Mouse (Mus musculus) inflammation-experienced regulatory T-cells, adult 6 months (primary cell): Measurements from ENCODE around the gene Rnf114. TPM values are rescaled to one million over a fixed set of nuclear protein-coding genes. Genes with fewer than 3 reads are reported as not detected.
A peak's percentile ranks its signal among the peaks of the same experiment; 100 is the strongest.

Experiments
- ATAC-seq: one replicate; pipeline ENCODE4 v1.8.0; 2017
- polyA plus RNA-seq, 3 experiments: library from polyadenylated mRNA; unstranded; fragments of 100-300 nt; shearing (Covaris generic); gene quantifications; one replicate each; pipeline ENCODE4 v1.2.1; 2017

Rnf114 gene
- polyA plus RNA-seq, 3 experiments from 2014 or later, result 145 to 194 (median 193) TPM

DNA sequence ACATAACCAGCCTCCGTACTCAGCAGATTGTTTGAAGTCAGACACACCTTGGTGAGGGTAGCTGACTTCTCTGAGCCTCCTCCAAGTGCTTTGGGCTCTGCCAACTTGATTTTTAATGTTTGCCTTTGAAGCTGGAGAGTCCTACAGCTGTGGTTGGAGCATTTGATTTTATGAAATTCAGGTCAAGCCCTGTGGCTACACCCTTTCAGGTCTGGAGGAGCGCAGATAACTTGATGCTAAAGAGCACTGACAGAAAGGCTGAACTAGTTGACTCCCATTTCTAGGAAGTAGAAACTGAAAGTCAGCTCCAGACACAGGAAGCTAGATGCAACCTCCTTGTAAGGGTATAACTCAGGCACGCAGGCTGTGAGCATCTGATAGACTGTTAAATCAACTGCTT lies 12.7 kb downstream of the Rnf114 start:
- ATAC-seq, result peak; percentile 73

GRCm38 (mm10) chr2:167506546-167507260 lies 14.3 kb downstream of the Rnf114 start:
- ATAC-seq, result no peak

DNA sequence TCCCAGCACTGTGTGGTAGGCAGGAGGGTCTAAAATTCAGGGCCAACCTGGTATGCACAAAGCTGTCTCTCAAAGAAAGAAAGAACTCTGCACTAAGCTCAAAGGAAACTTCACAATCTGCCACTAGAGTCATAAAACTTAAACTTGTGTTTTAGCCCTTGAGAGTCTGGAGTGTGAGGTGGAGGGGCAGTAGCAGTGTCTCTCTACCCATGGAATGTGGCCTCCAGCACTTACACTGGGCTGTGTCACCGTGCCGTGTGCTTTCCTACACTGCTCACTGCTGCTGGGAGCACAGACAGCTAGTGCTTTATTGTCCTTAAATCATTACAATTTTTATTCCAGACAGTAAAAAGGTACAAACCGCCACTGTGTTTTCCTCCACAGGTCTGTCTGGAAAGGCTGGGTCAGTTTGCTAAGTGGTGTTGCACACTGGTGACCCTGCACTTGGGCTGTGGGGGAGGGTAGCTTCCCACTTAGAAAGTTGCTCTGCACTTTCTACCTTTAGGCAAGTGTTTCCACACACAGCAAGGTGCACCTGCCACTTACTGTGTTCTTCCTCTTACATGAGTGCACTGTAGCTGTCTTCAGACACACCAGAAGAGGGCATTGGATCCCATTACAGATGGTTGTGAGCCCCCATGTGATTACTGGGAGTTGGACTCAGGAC lies 15.4 kb downstream of the Rnf114 start:
- ATAC-seq, result no peak

- ATAC-seq, result no peak
These were observed 16.1 kb downstream of the Rnf114 start for GRCm38 (mm10) chr2:167508569-167508968.

- no peak for ATAC-seq
These were observed 18.0 kb downstream of the Rnf114 start for GRCm38 (mm10) chr2:167510485-167510884.

- no peak for ATAC-seq
These were observed 19.9 kb downstream of the Rnf114 start for GRCm38 (mm10) chr2:167512365-167512764.

- no peak for ATAC-seq
These were observed 20.5 kb downstream of the Rnf114 start for GRCm38 (mm10) chr2:167512970-167513369.

DNA sequence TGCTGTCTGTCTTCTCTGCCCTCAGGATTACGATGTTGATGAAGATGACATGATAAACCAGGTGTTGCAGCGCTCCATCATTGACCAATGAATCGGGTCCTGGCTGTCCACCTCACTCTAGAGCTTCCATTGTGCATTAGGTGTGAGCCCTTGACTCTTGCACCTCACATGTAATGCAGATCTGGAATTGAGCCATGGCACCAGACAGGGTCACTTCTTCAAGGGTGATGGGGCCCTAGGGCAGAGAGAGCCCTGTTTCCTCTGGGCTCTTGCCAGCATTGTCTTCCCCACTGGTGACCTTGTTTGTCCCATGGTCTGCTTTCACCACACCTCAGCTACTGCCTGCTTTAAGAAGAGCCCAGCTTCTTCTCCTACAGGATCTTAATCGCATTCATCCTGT lies 22.2 kb downstream of the Rnf114 start:
- ATAC-seq, result no peak

DNA sequence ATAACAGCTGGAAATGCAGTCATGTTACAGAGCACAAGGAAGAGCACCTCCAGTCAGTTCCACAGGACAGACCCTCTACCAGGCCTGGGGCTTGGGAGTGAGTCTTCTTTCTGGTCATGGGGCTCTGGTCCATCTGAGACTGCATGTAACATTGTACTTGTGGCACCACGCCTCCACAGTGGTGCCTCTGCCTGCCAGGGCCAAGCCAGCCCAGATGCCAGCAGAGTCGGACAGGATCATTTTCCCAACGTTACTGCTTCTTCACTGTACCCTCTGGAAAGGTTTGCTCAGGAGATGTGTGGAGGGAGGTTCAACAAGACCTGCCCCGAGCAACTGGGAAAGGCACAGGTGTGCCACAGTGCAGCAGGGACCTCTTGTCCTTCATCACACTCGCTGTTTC lies 23.2 kb downstream of the Rnf114 start:
- ATAC-seq, result no peak

- no peak for ATAC-seq
These were observed 27.3 kb downstream of the Rnf114 start for GRCm38 (mm10) chr2:167519606-167520252.

DNA sequence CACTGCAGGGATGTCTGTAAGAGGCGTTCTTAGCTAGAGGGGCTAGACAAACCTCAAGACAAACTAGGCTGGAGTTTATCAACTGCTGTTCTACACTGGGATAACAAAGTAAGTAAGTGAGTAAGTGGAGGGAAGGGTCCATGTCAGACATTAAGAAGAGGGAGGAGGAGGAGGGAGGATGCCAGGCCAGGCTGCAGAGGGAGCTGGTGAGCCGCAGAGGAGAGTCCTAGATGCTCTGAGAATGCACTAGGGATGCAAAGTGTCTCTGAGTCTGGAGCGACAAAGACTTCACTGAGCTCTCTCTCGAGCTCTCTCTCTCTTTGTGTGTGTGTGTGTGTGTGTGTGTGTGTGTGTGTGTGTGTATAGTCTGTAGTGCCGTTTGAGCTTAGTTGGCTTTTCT lies 35.8 kb downstream of the Rnf114 start:
- no peak for ATAC-seq

- no peak for ATAC-seq
These were observed 37.6 kb downstream of the Rnf114 start for GRCm38 (mm10) chr2:167529935-167530513.

GRCm38 (mm10) chr2:167530536-167530935 lies 38.1 kb downstream of the Rnf114 start:
- no peak for ATAC-seq

DNA sequence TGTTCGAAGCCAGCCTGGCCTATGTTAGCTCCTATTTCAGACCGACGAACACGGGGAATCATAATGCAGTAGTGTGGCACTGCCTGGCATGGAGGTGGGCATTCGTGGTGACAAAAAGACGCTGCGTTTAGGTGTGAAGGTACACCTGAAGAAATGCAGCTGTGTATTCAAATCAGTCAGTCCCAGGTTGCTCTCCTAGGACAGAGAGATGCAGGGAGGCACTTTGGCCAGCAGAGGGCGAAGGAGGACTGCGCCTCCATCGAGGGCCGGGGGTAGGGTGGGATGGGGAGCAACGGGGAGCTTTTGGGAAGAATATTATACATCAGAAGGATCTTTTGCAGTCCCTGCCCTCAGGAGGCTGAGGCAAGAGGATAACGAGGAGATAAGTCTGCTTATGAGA lies 39.7 kb downstream of the Rnf114 start:
- peak; percentile 54 for ATAC-seq

- ATAC-seq, result no peak
These were observed 41.4 kb downstream of the Rnf114 start for GRCm38 (mm10) chr2:167533880-167534279.

DNA sequence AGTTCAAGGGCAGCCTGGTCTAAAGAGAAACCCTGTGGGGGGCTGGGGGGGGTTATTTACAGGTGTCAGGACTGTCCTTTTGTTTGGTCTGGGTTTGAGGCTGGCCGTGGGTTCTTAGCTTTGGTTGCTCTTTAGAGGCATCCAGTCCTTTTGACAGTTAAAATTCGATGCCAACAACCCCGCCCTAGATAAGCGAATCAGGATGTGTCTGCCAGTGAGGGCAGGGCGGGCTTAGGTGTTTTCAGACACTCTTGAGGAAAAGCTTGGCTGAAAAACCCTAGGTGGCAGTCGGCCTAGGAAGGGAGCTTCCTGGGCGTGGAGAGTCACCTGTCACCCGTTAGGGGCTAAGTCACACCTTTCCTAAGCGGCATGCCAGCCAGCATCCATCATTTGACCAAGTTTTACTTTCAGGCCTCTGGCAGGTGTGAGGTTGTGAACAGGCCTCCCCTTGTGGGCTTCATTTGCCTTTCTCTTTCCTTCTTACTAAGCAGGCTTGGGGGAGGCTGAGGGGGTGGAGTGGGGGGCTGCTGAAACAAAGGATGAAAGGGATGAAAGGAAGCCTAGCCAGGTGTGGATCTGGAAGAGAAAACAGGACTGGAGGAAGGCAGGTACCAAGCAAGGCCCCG lies 44.0 kb downstream of the Rnf114 start:
- no peak for ATAC-seq

DNA sequence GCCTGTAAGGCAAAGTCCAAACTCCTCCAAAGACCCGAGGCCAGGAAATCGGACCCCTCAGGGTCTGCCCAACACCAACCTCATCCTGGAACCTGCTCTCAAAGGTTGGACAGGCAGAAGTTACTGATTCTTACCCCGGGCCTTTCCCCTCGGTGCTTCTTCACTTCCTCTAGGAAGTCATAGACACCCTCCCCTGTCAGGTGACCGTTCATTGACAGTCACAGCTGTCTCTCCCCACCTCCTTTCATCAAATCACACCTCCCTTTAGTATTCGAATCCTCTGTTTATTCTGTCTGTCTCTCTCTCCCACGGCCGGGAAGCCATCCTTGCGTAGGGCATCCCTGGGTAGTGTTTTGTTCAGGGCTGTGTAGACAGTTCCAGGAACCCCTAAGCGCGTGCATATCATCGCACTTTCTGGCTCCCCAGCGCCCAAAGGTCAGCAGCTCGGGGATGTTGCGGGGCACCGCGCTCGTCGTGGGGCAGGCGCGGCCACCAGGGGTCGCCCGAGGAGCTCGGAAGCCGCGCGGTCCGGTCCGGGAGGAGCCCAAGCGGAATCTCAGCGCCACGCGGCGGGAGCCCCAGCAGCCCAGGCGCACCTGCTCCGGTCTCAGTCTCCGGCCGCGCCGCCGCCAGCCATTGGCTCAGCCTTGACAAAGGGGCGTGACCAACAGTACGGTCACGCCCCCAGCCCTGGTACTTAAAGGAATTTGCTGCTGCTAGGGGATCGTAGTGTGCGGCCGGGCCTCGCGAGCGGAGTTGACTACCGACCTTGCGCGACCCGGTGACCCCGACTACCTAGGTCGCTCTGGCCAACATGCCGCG lies 45.2 kb downstream of the Rnf114 start, which contains the start of gene Snai1:
Snai1 (plus strand) TSS at position 720 of the 822 bp plus-strand sequence.
- ATAC-seq, result peak; percentile 83

DNA sequence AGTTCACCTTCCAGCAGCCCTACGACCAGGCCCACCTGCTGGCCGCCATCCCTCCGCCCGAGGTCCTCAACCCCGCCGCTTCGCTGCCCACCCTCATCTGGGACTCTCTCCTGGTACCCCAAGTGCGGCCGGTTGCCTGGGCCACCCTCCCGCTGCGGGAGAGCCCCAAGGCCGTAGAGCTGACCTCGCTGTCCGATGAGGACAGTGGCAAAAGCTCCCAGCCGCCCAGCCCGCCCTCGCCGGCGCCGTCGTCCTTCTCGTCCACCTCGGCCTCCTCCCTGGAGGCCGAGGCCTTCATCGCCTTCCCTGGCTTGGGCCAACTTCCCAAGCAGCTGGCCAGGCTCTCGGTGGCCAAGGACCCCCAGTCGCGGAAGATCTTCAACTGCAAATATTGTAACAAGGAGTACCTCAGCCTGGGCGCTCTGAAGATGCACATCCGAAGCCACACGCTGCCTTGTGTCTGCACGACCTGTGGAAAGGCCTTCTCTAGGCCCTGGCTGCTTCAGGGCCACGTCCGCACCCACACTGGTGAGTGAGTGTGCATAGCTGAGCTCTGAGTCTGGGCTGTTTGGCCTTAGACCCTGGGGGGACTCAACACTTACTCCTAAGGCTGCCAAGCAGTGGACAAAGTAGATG lies 46.3 kb downstream of the Rnf114 start:
- no peak for ATAC-seq

DNA sequence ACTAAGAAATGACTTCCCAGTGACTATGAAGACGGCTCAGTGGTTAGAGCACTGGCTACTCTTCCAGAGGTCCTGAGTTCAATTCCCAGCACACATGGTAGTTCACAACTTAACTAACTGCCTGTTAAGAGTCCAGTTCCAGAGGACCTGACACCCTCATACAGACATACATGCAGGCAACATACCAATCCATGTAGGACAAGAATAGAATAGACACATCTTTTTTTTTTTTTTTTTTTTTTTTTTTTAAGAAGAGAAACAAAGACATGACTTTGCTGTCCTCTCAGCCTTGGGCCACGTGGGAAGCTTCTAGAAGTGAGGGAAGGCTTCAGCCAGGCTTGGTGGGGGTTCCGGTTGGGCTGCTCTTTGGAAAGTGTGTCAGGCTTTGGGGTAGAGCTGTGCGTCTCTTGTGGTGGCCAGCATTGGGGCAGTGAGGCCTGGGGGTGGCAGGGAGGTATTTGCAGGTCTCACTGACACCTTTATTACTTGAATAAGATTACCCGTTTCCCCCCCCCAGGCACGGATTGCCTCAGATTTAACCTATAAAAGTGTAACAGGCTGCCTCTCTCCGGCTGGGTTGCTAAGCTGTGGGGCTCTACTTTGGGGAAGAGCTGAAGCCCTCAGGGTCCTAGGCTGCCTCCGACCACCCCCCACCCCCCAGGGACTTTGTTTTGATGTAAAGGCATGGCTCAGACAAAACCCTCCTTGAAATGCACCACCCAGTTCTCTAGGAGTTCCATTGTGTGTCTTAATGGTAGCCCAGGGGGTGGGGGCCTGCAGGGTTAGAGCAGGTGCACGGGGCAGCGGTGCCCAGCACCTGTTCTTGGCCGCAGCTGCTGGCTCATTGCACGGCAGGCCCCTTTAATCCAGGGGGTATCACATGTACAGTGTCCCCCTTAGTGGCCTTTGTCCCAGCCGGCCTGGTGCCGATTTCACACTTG lies 47.4 kb downstream of the Rnf114 start:
- ATAC-seq, result no peak

- no peak for ATAC-seq
These were observed 48.1 kb downstream of the Rnf114 start for GRCm38 (mm10) chr2:167540477-167541110.
